Mouse (Mus musculus): ENCODE data around the gene Amy2a1. TPM values are rescaled to one million over a fixed set of nuclear protein-coding genes. Genes with fewer than 3 reads are reported as not detected.

Gene Amy2a1
- 0.05 TPM in 1 of 2 replicates, not detected in the other for polyA plus RNA-seq (2012; rRNA removed)

DNA sequence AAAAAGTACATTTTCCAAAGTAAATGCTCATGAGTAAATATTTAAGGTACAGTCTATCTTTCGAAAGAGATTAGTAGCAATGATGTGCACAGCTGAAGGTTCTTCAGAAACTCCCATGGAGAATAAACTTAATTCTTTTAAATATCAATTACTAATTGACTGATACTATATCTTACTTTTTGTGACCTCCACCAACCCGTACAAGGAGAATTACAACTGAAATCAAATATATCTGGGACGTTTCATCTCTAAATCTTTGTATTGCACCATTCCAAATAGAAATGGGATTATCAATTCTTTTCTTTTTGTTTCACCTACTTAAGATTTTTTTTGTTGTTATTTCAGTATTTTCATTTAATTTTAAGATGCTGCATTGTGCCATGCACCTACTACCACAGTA, at the start of gene Amy2a1:
Gene Amy2a1, minus strand, starts transcription at position 101 of the 400 bp plus-strand sequence.

Other genes starting within 250 kb of the Amy2a1 start
- not detected in 2 replicates for gene Amy2a4, start 241.0 kb downstream of the Amy2a1 start, polyA plus RNA-seq (2012; rRNA removed)
- not detected in 2 replicates for gene Amy2a3, start 208.4 kb downstream of the Amy2a1 start, polyA plus RNA-seq (2012; rRNA removed)
- not detected in 2 replicates for gene Amy2a2, start 175.8 kb downstream of the Amy2a1 start, polyA plus RNA-seq (2012; rRNA removed)
- 6.5 and 8.0 TPM in 2 replicates for gene Amy1, start 74.3 kb upstream of the Amy2a1 start, polyA plus RNA-seq (2012; rRNA removed)
- gene Rnpc3, start 97.7 kb upstream of the Amy2a1 start, polyA plus RNA-seq (2012; rRNA removed) = 13.3 and 14.6 TPM in 2 replicates